Mouse (Mus musculus): ENCODE data around the gene Celf2. TPM values are rescaled to one million over a fixed set of nuclear protein-coding genes. Genes with fewer than 3 reads are reported as not detected.

The Celf2 gene
- polyA plus RNA-seq, 1 experiment from 2014 or later, result 16.5 TPM

- H3K27me3 ChIP-seq (ENCODE audit: insufficient read depth, low read length), result no peaks in the 10 kb centered on the region
- no peak overlapping the region for H3K4me3 ChIP-seq (ENCODE audit: low read length)
- H3K4me1 ChIP-seq (ENCODE audit: insufficient read depth, low read length), result no peaks in the 10 kb centered on the region
- ATAC-seq (ENCODE audit: low FRiP score, low TSS enrichment), result no peak
- H3K9me3 ChIP-seq (ENCODE audit: low read length), result no peaks in the 10 kb centered on the region; the same call in 1 of the 2 replicates
- H3K27ac ChIP-seq (ENCODE audit: low read length), result no peak overlapping the region
- 83% methylated on average over 3 of the region's 3 CpGs for WGBS
- no peak overlapping the region for H3K9ac ChIP-seq (replicated peaks; ENCODE audit: low read length)
- no peaks in the 10 kb centered on the region for H3K36me3 ChIP-seq (ENCODE audit: insufficient read depth, low read length)
- no peak overlapping the region for H3K4me2 ChIP-seq (replicated peaks; ENCODE audit: low read depth, low read length)
Measured at GRCm38 (mm10) chr2:7255386-7255785, 254.0 kb downstream of the Celf2 start.

- Histone ChIP-seq H3K27ac (ENCODE audit: low read length) (no peak overlapping the region), H3K9ac (replicated peaks; ENCODE audit: low read length) (no peak overlapping the region), H3K4me3 (ENCODE audit: low read length) (no peak overlapping the region), H3K4me2 (replicated peaks; ENCODE audit: low read depth, low read length) (no peak overlapping the region), H3K36me3 (ENCODE audit: insufficient read depth, low read length) (no peaks in the 10 kb centered on the region), H3K27me3 (ENCODE audit: insufficient read depth, low read length) (no peaks in the 10 kb centered on the region), H3K9me3 (ENCODE audit: low read length) (no peaks in the 10 kb centered on the region), H3K4me1 (ENCODE audit: insufficient read depth, low read length) (no peaks in the 10 kb centered on the region)
- 64% methylated on average over 2 of the region's 2 CpGs for WGBS
- no peak for ATAC-seq (ENCODE audit: low FRiP score, low TSS enrichment)
Measured at GRCm38 (mm10) chr2:7250314-7250713, 259.0 kb downstream of the Celf2 start.

GRCm38 (mm10) chr2:7249002-7249401 is 260.4 kb downstream of the Celf2 start:
- H3K9me3 ChIP-seq (ENCODE audit: low read length), result no peaks in the 10 kb centered on the region
- no peak overlapping the region for H3K4me2 ChIP-seq (replicated peaks; ENCODE audit: low read depth, low read length)
- ATAC-seq (ENCODE audit: low FRiP score, low TSS enrichment), result no peak
- no peak overlapping the region for H3K4me3 ChIP-seq (ENCODE audit: low read length)
- H3K9ac ChIP-seq (replicated peaks; ENCODE audit: low read length), result no peak overlapping the region
- no peak overlapping the region for H3K27ac ChIP-seq (ENCODE audit: low read length)
- no peaks in the 10 kb centered on the region for H3K4me1 ChIP-seq (ENCODE audit: insufficient read depth, low read length)
- H3K36me3 ChIP-seq (ENCODE audit: insufficient read depth, low read length), result no peaks in the 10 kb centered on the region
- H3K27me3 ChIP-seq (ENCODE audit: insufficient read depth, low read length), result no peaks in the 10 kb centered on the region

- H3K27ac ChIP-seq (ENCODE audit: low read length), result no peak overlapping the region; the same call in 1 of the 2 replicates
- no peak overlapping the region for H3K9ac ChIP-seq (replicated peaks; ENCODE audit: low read length)
- peak; percentile 86 for ATAC-seq (ENCODE audit: low FRiP score, low TSS enrichment)
- no peaks in the 10 kb centered on the region for H3K36me3 ChIP-seq (ENCODE audit: insufficient read depth, low read length)
- 47% methylated on average over 4 of the region's 4 CpGs for whole genome bisulfite sequencing
- no peaks in the 10 kb centered on the region for H3K27me3 ChIP-seq (ENCODE audit: insufficient read depth, low read length)
- no peaks in the 10 kb centered on the region for H3K4me1 ChIP-seq (ENCODE audit: insufficient read depth, low read length)
- no peak overlapping the region for H3K4me3 ChIP-seq (ENCODE audit: low read length)
- H3K9me3 ChIP-seq (ENCODE audit: low read length), result no peaks in the 10 kb centered on the region
- H3K4me2 ChIP-seq (replicated peaks; ENCODE audit: low read depth, low read length), result no peak overlapping the region
Measured at GRCm38 (mm10) chr2:7245958-7246774, 263.2 kb downstream of the Celf2 start.

DNA sequence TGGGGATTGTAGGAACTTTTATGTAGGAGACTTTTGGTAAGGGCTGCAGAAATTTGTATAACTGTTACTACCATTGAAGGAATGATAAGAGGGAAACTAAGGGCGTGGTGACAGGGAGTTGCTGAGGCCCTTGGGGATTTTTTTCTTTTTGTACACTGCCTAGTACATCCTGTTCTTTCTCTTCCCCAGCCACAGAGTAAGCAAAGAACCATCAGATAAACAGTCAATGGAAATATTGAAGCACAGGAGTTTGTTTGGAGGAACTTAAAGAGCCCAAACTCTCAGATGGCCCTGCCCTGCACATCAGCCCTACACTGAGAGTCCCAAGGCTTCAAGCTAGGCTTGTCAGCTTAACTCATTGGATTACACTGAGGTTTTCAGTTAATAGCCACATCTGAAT is 267.2 kb downstream of the Celf2 start:
- Histone ChIP-seq H3K4me3 (ENCODE audit: low read length) (no peak overlapping the region), H3K4me1 (ENCODE audit: insufficient read depth, low read length) (no peaks in the 10 kb centered on the region), H3K9me3 (ENCODE audit: low read length) (no peaks in the 10 kb centered on the region), H3K27me3 (ENCODE audit: insufficient read depth, low read length) (no peaks in the 10 kb centered on the region), H3K9ac (replicated peaks; ENCODE audit: low read length) (no peak overlapping the region), H3K36me3 (ENCODE audit: insufficient read depth, low read length) (no peaks in the 10 kb centered on the region), H3K27ac (ENCODE audit: low read length) (no peak overlapping the region), H3K4me2 (replicated peaks; ENCODE audit: low read depth, low read length) (no peak overlapping the region)
- WGBS, result 82% methylated on average over 1 of the region's 1 CpGs
- ATAC-seq (ENCODE audit: low FRiP score, low TSS enrichment), result no peak

- H3K4me1 ChIP-seq (ENCODE audit: insufficient read depth, low read length), result no peaks in the 10 kb centered on the region
- ATAC-seq (ENCODE audit: low FRiP score, low TSS enrichment), result no peak
- WGBS, result 78% methylated on average over 4 of the region's 4 CpGs
- no peak overlapping the region for H3K4me3 ChIP-seq (ENCODE audit: low read length)
- H3K9ac ChIP-seq (replicated peaks; ENCODE audit: low read length), result no peak overlapping the region
- H3K27ac ChIP-seq (ENCODE audit: low read length), result no peak overlapping the region
- H3K27me3 ChIP-seq (ENCODE audit: insufficient read depth, low read length), result no peaks in the 10 kb centered on the region
- H3K9me3 ChIP-seq (ENCODE audit: low read length), result no peaks in the 10 kb centered on the region
- no peaks in the 10 kb centered on the region for H3K36me3 ChIP-seq (ENCODE audit: insufficient read depth, low read length)
- H3K4me2 ChIP-seq (replicated peaks; ENCODE audit: low read depth, low read length), result no peak overlapping the region
Measured at GRCm38 (mm10) chr2:7241523-7241941, 267.8 kb downstream of the Celf2 start.

- ATAC-seq (ENCODE audit: low FRiP score, low TSS enrichment), result no peak
- no peak overlapping the region for H3K27ac ChIP-seq (ENCODE audit: low read length)
- no peak overlapping the region for H3K9ac ChIP-seq (replicated peaks; ENCODE audit: low read length)
- H3K36me3 ChIP-seq (ENCODE audit: insufficient read depth, low read length), result no peaks in the 10 kb centered on the region
- no peak overlapping the region for H3K4me3 ChIP-seq (ENCODE audit: low read length)
- H3K4me2 ChIP-seq (replicated peaks; ENCODE audit: low read depth, low read length), result no peak overlapping the region
- 0 out of 2 replicates have a peak, but pooled peaks cover 2% of the 10 kb centered on the region for H3K9me3 ChIP-seq (ENCODE audit: low read length)
- no peaks in the 10 kb centered on the region for H3K27me3 ChIP-seq (ENCODE audit: insufficient read depth, low read length)
- no peaks in the 10 kb centered on the region for H3K4me1 ChIP-seq (ENCODE audit: insufficient read depth, low read length)
- 89% methylated on average over 4 of the region's 4 CpGs for WGBS
Measured at GRCm38 (mm10) chr2:7237283-7237682, 272.1 kb downstream of the Celf2 start.

DNA sequence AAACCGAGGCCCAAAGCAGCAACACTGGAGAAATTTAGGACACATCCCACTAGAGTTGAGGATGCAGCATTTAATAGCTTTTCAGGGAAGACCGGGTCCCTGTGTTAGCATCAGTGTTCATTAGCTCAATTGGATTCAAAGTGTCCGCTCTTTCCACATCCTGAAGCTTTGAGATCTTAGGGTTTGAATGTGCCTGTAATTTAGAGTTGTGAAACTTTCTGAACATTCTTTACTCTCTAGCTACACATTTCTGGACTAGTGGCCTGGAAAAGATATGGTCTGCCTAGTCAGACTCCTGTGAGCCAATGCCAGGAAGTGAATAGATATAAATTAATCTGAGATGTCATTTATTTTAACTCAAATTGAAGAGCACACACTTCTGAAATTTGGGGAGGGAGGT is 272.9 kb downstream of the Celf2 start:
- Histone ChIP-seq H3K27ac (ENCODE audit: low read length) (no peak overlapping the region), H3K27me3 (ENCODE audit: insufficient read depth, low read length) (no peaks in the 10 kb centered on the region), H3K4me2 (replicated peaks; ENCODE audit: low read depth, low read length) (no peak overlapping the region), H3K4me1 (ENCODE audit: insufficient read depth, low read length) (no peaks in the 10 kb centered on the region), H3K9me3 (ENCODE audit: low read length) (0 out of 2 replicates have a peak, but pooled peaks cover 2% of the 10 kb centered on the region), H3K36me3 (ENCODE audit: insufficient read depth, low read length) (no peaks in the 10 kb centered on the region), H3K4me3 (ENCODE audit: low read length) (no peak overlapping the region), H3K9ac (replicated peaks; ENCODE audit: low read length) (no peak overlapping the region)
- ATAC-seq (ENCODE audit: low FRiP score, low TSS enrichment), result no peak
- 89% methylated on average over 3 of the region's 3 CpGs for WGBS

DNA sequence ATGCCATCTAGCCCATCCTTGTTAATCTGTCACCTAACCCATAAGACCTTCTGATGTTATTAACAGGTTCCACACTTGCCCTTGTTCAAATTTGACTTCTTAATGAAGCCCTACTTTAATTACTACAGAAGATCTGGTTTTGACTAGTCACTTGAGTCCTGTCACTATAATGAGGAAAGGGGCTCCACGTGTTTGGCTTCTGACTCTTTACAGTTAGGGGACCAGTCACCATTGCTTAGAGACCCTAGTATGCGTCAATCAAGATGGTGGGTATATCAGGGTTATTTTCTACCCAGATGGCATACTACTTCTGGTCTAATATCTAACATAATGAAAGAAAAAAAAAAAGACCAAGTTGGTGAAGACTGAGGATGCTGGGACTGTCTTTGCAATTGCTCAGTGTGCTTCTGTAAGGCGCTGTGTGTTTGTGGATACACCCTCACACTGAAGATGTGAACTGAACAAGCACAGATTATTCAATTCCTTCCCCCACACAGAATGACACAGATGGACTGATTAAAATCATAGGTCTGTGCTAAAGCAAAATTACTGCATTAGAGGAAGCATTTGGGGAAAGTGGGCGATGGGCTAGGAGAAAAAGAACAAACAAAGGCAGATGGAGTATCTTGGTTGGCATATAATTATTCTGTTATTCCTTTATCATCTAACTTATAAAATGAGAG is 274.2 kb downstream of the Celf2 start:
- H3K4me1 ChIP-seq (ENCODE audit: insufficient read depth, low read length), result no peaks in the 10 kb centered on the region
- 86% methylated on average over 4 of the region's 4 CpGs for WGBS
- H3K9ac ChIP-seq (replicated peaks; ENCODE audit: low read length), result no peak overlapping the region
- no peaks in the 10 kb centered on the region for H3K27me3 ChIP-seq (ENCODE audit: insufficient read depth, low read length)
- no peak for ATAC-seq (ENCODE audit: low FRiP score, low TSS enrichment)
- no peak overlapping the region for H3K27ac ChIP-seq (ENCODE audit: low read length)
- H3K36me3 ChIP-seq (ENCODE audit: insufficient read depth, low read length), result no peaks in the 10 kb centered on the region
- H3K9me3 ChIP-seq (ENCODE audit: low read length), result 0 out of 2 replicates have a peak, but pooled peaks cover 2% of the 10 kb centered on the region
- H3K4me3 ChIP-seq (ENCODE audit: low read length), result no peak overlapping the region
- H3K4me2 ChIP-seq (replicated peaks; ENCODE audit: low read depth, low read length), result no peak overlapping the region

DNA sequence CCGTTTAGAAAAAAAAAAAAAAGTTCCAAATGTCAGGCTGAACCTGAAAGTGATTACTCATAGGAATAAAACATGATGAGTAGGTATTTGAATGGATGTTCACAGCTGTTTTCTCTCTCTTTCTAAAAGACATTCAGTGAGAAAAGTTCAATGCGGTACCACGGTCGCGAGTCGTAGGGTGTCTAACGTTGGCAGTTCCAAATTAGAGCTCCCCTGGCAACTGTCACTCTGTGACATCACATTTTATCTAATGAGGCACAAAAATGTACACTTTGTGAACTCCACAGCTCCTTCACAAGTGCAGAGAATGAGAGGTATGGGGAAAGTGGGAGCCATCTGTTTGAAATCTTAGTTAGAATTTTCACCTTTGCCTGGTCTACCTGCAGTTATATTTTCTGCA is 274.8 kb downstream of the Celf2 start:
- 91% methylated on average over 7 of the region's 7 CpGs for WGBS
- Histone ChIP-seq H3K4me3 (ENCODE audit: low read length) (no peak overlapping the region), H3K27me3 (ENCODE audit: insufficient read depth, low read length) (no peaks in the 10 kb centered on the region), H3K9me3 (ENCODE audit: low read length) (0 out of 2 replicates have a peak, but pooled peaks cover 2% of the 10 kb centered on the region), H3K9ac (replicated peaks; ENCODE audit: low read length) (no peak overlapping the region), H3K4me1 (ENCODE audit: insufficient read depth, low read length) (no peaks in the 10 kb centered on the region), H3K4me2 (replicated peaks; ENCODE audit: low read depth, low read length) (no peak overlapping the region), H3K36me3 (ENCODE audit: insufficient read depth, low read length) (no peaks in the 10 kb centered on the region), H3K27ac (ENCODE audit: low read length) (no peak overlapping the region)
- ATAC-seq (ENCODE audit: low FRiP score, low TSS enrichment), result no peak

All from kidney, embryonic 16.5 days (tissue).